Mouse (Mus musculus): ENCODE measurements around the gene Iqcn.
A peak's percentile ranks its signal among the peaks of the same experiment; 100 is the strongest.

Iqcn gene

DNA sequence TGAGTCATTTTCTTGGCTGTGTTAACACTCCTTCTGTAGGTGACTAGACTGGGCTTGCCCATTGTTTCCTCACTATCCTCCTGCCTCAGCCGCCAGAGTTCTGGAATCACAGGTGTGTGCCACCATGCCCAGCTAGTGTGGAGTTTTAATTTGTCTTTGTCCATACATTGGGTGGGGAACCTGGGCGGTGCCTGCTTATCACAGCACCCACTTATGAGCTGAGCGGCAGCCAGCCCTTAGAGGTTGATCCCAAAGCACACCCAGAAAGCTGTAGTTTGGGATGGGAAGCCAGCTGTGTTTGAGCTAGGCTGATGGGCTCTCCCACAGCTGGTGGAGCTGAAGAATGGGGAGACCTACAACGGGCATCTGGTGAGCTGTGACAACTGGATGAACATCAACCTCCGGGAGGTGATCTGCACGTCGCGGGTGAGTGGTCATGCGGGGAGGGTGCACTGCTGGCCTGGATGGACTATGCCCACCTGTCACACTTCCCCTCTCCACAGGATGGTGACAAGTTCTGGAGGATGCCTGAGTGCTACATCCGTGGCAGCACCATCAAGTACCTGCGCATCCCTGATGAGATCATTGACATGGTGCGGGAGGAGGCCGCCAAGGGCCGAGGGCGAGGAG, 25.7 kb upstream of the Iqcn start:
- DNase-seq (ENCODE audit: inconsistent age in 2 of 2, low spot score in 1 of 2), result no peak

DNA sequence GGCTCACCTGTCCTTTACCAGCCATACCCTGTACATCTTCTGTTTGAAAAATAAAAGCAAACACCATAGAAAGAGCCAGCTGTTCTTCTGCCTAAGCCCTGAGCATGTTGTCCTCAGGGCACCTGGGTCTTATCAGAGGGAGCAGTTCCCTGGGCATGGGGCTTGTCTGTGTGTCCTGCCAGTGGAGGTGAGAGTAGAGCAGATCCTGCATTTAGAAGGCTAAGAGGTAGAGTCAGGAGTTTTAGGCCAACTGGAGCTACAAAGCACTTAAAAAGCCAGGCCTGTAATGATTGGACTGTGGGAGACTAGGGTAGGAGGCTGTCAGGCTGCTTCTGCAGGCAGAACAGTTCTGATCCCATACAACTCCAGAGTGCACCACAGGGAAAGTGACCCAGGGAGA, 24.6 kb upstream of the Iqcn start:
- no peak for DNase-seq (ENCODE audit: inconsistent age in 2 of 2, low spot score in 1 of 2)

DNA sequence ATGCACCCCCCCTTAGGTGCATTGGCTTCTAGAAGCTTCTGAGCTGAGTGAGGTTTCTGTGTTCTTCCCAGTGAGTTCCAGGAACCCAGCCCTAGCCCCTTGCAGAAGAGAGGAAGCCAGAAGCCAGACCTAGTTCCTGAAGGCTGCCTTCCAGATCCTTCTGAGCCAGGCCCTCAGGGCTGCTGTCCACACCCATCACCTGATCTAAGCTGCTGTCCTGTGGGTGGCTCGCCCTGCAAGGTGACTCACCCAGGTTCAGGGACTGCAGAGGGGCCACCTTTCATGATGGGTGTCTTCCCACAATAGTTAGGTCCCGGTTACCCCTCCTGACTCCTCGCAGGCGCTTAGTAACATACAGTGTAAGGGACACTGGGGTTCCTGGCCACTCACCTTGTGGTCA, 23.9 kb upstream of the Iqcn start:
- DNase-seq (ENCODE audit: inconsistent age in 2 of 2, low spot score in 1 of 2), result no peak

DNA sequence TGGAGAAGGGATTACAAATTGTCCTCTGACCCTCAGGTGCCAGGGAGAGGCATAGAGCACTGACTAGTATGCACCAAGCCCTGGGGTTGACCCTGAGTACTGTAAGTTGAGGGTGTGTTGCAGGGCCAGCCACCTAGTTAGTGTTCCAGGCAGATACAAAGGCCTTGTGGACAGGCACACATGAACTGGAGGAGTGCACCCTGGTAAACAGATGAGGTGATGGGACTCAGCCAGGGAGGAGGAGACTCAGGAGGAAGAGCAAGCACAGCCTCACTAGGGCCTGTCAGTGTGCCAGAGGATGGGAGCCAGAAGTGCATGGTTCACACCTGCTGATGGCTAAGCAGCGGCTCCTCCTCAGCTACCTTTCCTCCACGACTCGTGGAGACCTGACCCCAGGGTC, 23.2 kb upstream of the Iqcn start:
- no peak for DNase-seq (ENCODE audit: inconsistent age in 2 of 2, low spot score in 1 of 2)

DNA sequence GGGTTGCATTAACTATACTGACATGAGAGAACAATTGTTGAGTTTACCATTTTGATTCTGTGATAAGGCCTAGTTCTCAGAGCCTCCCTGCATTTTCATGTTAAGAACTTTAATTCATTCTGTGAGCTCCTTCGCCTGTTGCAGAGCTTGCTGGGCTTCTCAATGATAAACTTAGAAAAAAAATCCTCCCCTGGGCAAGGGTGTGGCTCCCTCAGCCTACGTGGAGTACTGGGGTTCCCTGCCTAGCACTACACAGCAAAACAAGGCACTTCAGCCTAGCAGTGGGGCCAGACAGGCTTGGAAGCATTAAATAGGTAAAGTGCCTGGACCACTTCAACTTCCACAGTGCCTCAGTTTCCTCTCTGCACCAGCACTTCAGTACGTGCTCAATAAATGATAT, 21.8 kb upstream of the Iqcn start:
- DNase-seq (ENCODE audit: inconsistent age in 2 of 2, low spot score in 1 of 2), result no peak

DNA sequence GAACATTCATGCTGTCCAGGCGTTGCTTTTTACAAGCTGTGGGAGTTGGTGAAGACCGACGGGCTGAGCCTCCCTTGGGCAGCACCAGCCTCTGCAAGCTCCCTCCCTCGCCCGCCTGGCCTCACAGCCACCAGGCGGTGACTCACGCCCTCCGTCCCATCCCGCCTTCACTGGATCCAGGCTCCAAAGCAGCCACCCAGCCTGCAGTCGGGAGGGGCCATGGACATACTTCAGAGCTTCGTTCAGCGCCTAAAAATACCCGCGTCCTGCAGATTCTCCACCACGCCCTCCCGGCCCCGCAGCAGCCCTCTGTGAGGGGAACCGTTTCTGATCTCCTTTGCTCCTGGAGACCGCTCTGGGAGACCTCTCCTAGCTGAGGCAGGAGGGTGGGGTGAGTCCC, 21.1 kb upstream of the Iqcn start:
- peak; percentile 93 to 95 for DNase-seq (ENCODE audit: inconsistent age in 2 of 2, low spot score in 1 of 2)

DNA sequence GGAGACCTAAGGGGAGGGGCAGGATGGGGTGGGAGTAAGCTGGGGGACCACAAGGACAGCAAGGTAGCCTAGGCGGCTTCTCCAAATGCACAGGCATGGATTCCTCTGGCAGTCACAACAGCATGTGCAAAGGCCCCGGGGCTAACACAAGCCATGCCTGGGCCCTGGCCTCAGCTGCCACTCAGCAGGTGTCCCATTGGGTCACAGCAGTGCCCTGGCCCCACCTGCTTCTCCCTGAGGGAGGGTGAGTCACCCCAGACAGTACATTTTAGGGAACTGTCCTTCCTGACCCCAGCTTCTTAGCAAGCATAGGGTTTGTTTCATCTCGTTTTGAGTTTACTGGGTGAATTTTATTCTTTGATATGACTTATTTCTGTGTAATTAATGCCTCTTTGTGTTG, 20.6 kb upstream of the Iqcn start:
- DNase-seq (ENCODE audit: inconsistent age in 2 of 2, low spot score in 1 of 2), result peak in 1 of 2 experiments; percentile 66

DNA sequence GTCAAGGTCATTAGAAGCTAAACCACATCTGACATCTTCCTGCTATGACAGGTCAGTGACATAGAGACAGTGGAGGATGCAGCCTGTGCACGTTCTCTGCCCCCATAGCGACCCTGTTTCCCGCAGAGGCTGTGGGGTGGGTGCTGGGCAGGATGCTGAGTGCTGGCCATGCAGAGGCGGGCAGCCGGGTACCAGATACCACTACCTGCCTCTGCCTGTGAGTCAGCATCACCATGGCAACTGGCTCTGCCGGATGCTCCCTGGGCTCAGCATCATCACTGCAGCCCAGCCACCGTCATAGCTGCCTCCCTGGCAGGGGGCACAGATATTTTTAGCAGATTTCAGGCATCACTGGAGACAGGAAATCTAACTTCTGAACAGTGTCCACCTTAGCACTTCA, 19.0 kb upstream of the Iqcn start:
- DNase-seq (ENCODE audit: inconsistent age in 2 of 2, low spot score in 1 of 2), result no peak

DNA sequence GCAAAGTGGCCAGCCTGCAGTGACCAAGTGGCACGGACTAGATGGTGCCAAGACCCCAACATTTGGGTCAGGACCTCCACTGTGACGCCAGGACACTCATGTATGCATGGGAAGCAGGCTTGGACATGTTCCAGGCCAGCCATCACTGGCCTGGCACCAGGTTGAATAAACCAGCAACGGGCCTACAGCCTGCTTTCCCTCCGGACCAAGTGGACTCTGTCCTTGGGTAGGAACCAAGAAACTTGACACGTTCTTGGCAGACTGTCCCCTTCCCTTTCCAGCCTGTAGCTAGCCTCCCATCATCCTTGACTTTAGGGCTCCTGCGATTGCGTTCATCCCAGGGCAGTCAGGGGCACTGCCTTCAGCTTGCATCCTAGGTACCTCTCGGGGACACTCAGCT, 15.7 kb upstream of the Iqcn start:
- peak; percentile 90 to 96 for DNase-seq (ENCODE audit: inconsistent age in 2 of 2, low spot score in 1 of 2)

DNA sequence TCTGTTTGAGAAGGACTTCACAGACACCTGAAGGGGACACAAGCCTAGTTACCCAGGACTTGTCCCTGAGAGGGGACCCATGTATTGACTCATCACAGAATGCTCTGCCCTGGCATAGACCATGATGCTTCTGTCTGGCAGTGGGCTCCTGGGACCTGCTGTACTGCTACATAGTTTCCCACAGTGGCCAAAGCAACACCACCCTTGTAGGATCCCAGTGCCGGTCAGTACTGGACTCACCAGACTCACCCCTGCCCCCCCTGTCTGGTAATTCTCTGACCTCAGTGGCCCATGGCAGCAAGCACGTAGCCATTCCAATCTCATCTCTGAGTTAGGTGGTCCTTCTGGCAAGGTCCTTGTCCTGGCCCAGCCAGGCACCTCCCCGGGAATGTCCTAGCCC, 15.1 kb upstream of the Iqcn start:
- no peak for DNase-seq (ENCODE audit: inconsistent age in 2 of 2, low spot score in 1 of 2)

DNA sequence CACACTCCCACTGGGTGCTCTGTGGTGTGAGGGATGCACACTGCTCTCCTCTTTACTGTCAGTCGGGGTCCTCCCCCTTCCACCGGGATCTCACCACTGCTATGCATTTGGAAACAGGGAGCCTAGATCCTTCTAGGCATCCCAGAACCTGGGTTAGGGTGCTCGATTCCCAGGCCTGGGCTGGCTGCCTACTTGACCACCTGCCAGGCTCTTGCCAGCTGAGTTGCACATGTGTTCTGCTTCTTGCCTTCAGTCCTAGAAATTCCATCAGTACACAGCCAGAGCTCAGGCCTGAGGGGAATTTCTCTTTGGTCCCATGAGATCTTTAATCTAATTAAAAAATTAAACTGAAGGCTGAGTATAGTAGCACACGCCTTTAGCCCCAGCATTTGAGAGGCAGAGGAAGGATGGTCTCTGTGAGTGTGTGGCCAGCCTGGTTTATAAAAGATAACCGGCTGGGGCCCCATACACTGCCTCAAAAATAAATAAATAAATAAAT, 13.3 kb upstream of the Iqcn start:
- no peak for DNase-seq (ENCODE audit: inconsistent age in 2 of 2, low spot score in 1 of 2)

DNA sequence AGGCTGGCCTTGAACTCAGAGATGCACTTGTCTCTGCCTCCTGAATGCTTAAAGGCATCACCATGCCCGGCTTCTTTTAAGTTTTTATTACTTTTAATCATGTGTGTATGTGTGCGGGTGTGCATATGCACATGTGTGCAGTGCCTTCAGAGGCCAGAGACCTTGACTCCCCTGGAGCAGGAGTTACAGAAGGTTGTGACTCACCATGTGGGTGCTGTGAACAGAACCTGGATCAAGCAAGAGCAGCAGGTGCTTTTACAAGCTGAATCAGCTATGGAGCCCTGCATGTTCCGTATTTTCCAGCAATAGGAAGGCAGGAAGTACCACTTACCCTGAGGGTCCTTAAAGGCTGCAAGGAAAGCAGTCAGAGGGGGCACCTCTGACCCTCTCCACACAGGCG, 12.0 kb upstream of the Iqcn start:
- DNase-seq (ENCODE audit: inconsistent age in 2 of 2, low spot score in 1 of 2), result no peak

DNA sequence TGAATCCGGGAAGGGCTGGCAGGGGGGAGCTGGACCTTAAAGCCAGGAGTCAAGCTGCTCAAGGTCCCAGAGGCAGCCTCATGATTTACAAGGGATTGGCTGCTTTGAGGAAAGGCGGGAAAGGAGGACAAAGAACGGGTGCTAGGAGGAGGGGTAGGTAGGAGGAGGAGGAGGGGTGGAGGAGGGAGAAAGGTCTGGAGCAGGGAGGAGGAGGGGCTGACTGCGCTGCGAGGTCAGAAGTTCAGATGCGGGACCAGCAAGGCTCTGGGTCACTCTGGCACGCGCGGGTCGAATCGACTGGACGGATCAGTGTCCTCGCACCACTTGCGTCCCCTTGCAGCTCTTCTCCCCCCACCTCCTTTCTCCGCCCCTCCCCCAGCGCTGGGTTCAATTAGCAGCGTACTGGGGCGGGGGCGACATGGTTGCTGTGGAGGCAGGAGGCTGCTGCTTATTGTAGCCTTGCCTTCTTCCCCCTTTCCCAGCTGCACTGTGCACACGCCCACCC, 11.5 kb upstream of the Iqcn start:
- DNase-seq (ENCODE audit: inconsistent age in 2 of 2, low spot score in 1 of 2), result no peak

DNA sequence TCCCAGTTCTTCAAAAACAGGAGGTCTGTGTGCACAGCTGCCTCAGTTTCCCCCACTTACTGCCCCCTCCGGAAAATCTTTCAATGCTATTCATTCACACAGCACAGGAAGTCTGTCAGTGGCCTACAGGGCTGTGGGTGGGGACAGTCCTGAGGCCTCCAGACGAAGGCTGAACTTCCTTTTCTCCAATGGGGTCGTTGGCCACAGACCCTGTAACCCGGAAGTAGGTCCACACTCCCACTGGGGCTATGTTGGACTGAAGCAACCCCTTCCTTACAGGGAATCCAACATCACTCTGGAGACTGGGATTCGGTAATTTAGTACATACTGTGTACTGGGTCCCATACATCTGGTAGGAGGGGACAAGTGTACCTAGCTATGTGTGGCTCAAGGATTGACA, 9.6 kb upstream of the Iqcn start:
- no peak for DNase-seq (ENCODE audit: inconsistent age in 2 of 2, low spot score in 1 of 2)

DNA sequence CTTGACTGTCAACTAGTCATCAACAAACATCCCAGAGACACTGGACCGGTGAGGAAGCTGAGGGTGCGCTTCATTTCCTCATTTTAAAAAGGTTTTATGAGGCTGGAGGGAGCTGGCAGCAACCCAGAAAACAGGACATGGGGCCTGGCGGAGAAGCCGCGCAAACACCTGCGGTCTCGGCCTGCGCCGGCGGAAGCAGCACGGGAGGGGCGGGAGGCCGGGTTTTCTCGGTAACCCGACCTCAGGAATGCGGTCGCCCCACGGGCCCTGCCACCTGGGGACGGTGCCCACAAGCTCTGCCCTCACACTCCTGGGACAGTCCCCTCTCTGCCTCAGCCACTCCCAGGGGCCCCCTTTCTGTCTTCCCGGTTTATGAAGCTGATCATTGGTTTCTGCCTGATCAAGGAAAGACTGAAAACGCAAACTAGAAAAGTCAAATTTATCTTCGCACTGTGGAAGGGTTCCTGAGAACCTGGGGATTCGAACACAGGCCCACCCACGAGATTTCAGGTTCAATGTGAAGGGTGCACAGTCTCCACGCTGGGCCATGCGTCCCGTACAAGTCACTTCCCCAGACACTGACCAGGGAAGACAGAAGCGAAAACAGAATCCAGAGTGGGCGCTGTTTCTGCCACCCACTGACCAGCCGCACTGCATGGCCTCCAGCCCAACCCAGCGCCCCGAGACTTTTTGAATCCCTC, 7.8 kb upstream of the Iqcn start:
- no peak for DNase-seq (ENCODE audit: inconsistent age in 2 of 2, low spot score in 1 of 2)

DNA sequence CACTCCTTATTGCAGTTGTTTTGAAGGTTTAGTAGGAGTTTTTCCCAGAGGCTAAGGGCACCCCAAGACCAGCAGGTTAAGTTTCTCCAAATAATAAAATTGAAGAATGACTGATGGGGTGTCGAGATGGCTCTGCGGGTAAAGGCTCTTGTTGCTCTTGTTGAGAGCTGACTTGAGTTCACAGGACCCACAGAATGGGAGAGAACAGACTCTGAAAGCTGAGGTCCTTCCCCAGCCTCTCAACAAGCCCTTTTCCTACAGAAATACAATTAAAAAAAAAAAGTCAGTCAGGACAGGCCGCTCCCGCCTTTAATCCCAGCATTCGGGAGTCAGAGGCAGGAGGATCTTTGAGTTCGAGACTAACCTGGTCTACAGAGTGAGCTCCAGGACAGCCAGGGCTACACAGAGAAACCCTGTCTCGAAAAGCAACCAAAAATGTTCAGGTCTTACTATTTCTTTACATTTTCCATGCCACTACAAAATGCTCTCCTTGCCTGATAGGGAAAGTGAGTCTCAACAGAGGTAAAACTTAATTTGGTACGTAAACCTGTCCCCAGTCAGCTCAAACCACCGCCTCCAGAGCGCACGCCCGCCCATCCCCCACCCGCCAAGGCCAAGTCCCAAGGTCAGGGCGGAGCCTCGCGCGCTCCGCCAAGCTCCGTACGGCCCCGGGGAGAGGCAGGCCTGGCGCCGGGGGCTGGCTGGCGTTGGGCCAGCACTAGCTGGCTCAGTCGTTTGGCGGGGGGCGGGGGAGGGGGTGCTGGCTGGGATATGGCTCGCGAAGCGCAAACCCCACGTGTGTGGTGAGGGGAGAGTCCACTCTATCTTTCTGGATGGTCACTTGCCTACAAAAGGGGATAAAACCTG, 7.0 kb upstream of the Iqcn start:
- peak; percentile 85 to 94 for DNase-seq (ENCODE audit: inconsistent age in 2 of 2, low spot score in 1 of 2)

DNA sequence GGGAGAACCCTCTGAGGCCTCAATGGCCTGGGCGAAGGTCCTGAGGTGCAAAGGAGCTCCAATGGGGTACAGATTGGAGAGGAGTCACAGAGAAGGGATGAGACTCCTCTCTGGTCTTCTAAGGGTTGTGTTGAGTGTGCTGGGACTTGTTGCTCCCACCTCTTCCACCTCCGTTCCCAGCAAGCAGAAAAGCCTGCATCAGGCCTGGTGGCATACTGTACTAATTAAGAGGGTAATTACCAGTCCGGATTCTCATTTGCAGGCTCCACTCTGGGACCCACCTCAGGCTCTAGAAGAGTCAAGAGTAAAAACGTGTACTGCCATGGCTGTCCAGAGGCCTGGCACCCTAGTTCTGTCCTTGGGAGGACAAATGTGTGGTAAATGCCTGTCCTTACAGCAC, 6.3 kb upstream of the Iqcn start:
- peak in 1 of 2 experiments; percentile 78 for DNase-seq (ENCODE audit: inconsistent age in 2 of 2, low spot score in 1 of 2)

DNA sequence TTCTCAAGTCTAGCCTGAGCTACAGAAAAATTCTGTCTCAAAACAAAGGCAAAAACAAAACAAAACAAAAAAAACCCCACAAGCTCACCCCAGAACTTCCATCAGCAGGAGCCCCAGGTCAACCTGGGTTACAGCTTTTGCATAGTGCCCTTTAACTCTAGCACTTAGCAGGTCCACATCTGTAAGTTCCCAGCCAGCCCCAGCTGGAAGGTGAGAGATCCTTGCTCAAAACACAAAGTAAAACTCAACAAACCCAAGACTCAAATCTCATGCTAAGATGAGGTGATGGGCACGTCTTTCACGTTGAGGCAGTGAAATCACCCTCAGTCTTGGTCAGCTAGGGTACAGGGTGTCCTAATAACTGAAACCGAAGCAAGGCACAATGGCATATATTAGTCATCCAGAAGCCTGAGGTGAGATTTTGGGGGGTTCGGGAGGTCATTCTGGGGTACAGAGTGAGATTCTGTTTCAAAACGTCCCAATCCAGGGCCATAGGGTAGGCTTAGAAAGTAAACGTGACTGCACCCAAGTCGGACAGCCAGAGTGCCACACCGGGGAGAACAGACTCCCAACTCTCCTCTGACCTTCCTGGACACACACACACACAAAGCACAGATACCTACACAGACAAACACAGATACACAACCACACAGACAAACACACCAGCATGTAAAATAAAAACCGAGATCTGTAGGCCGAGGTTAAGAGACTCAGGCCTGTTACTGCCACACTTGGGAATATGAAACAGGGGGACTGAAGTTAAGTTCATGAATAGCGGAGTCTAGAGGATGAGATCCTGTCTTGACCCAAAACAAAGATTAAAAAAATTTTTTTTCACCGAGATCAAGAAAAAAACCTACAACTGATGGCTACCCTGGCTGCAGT, 5.6 kb upstream of the Iqcn start:
- peak in 1 of 2 experiments; percentile 76 for DNase-seq (ENCODE audit: inconsistent age in 2 of 2, low spot score in 1 of 2)

DNA sequence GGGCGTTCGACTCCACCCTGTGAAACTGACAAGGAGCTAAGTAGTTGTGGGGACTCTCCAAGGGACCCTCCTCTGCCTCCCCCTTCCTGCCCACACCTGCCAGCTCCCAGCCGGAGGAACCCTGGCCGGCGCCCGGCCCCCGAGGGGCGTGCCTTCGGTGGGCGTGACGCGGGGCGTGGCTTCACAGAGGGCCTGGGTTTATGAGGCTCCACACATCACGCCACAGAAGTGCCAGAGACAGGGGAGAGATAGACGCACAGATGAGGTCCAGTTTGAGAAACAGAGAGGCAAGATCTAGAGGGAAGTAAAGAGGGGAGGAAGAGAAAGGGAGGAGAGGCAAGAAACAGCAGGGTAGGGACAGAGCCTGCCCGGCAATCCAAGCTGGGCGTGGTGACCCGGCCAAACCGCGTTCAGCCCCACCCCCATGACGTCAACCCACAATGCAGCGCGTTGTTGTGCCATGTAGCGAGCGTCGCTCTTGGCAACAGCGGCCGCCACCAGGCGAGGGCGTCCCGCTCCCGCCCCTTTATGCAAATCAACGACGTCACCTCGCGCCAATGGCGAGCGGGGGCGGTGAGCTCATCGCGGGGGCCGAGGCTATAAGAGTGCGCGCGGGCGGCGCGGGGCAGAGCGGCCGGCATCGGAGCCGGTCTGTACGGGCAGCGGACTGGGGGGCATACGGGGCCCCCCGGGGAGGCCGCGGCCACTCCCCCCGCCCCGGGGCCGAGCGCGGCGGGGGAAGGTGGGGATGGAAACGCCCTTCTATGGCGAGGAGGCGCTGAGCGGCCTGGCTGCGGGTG, 4.7 kb upstream of the Iqcn start, which contains the start of gene Jund:
Gene Jund (plus strand): TSS at position 640 of the 800 bp plus-strand sequence.
- DNase-seq (ENCODE audit: inconsistent age in 2 of 2, low spot score in 1 of 2), result peak; percentile 99 to 100
